Mouse (Mus musculus) hindbrain, embryonic 16.5 days (tissue): ENCODE results near the gene Arl3. TPM values are rescaled to one million over a fixed set of nuclear protein-coding genes. Genes with fewer than 3 reads are reported as not detected.
A peak's percentile ranks its signal among the peaks of the same experiment; 100 is the strongest.

ENCODE experiments used
- ATAC-seq: fragments of 200-750 bp; cut with Nextera tagmentation; 2 replicates; pipeline ENCODE4 v1.8.0; 2017; ENCODE audit warnings: moderate TSS enrichment, moderate library complexity
- H3K27ac ChIP-seq: fragments of 300-500 bp; sonication (generic); 2 replicates; pipeline ENCODE4 v1.5.1; 2014; ENCODE audit warnings: low read depth, mild to moderate bottlenecking, control low read depth, low read length, moderate library complexity
- H3K27me3 ChIP-seq: fragments of 300-500 bp; sonication (generic); replicated peaks from 2 replicates; pipeline ENCODE4 v1.6.1; 2014; ENCODE audit warnings: low read length; ENCODE audit not compliant: control insufficient read depth, insufficient read depth
- H3K36me3 ChIP-seq: fragments of 300-500 bp; sonication (generic); 2 replicates; pipeline ENCODE4 v1.6.1; 2014; ENCODE audit warnings: mild to moderate bottlenecking, low read length, moderate library complexity, mixed read lengths; ENCODE audit not compliant: control insufficient read depth, insufficient read depth
- H3K4me1 ChIP-seq: fragments of 300-500 bp; sonication (generic); 2 replicates; pipeline ENCODE4 v1.6.1; 2014; ENCODE audit warnings: low read depth, low read length; ENCODE audit not compliant: control insufficient read depth, insufficient read depth
- H3K4me2 ChIP-seq: fragments of 300-500 bp; sonication (generic); 2 replicates; pipeline ENCODE4 v1.6.1; 2014; ENCODE audit warnings: mild to moderate bottlenecking, low read length, control low read depth, moderate library complexity
- H3K4me3 ChIP-seq: fragments of 300-500 bp; sonication (generic); 2 replicates; pipeline ENCODE4 v1.5.1; 2014; ENCODE audit warnings: mild to moderate bottlenecking, low read length, control low read depth, moderate library complexity
- H3K9ac ChIP-seq: fragments of 300-500 bp; sonication (generic); 2 replicates; pipeline ENCODE4 v1.6.1; 2014; ENCODE audit warnings: low read depth, mild to moderate bottlenecking, control low read depth, low read length, moderate library complexity
- H3K9me3 ChIP-seq: fragments of 300-500 bp; sonication (generic); 2 replicates; pipeline ENCODE4 v1.6.1; 2014; ENCODE audit warnings: mild to moderate bottlenecking, low read length, moderate library complexity; ENCODE audit not compliant: control insufficient read depth
- WGBS: fragments of 180-500 bp; shearing (Covaris S2); extraction: QIAGEN DNeasy Blood & Tissue Kit; methylation state at CpG from one replicate; pipeline ENCODE4 v1.1.7; 2014; 5-methylcytosine and 5-hydroxymethylcytosine counted together
- polyA plus RNA-seq: library from polyadenylated mRNA; unstranded; fragments of >200 nt; fragmentation: Nextera tagmentation; extraction: Ambion mirVana; gene quantifications from 2 replicates; pipeline ENCODE4 v1.2.1, GENCODE M21; 2015

Arl3 gene
- 211 and 247 TPM in 2 replicates for polyA plus RNA-seq

DNA sequence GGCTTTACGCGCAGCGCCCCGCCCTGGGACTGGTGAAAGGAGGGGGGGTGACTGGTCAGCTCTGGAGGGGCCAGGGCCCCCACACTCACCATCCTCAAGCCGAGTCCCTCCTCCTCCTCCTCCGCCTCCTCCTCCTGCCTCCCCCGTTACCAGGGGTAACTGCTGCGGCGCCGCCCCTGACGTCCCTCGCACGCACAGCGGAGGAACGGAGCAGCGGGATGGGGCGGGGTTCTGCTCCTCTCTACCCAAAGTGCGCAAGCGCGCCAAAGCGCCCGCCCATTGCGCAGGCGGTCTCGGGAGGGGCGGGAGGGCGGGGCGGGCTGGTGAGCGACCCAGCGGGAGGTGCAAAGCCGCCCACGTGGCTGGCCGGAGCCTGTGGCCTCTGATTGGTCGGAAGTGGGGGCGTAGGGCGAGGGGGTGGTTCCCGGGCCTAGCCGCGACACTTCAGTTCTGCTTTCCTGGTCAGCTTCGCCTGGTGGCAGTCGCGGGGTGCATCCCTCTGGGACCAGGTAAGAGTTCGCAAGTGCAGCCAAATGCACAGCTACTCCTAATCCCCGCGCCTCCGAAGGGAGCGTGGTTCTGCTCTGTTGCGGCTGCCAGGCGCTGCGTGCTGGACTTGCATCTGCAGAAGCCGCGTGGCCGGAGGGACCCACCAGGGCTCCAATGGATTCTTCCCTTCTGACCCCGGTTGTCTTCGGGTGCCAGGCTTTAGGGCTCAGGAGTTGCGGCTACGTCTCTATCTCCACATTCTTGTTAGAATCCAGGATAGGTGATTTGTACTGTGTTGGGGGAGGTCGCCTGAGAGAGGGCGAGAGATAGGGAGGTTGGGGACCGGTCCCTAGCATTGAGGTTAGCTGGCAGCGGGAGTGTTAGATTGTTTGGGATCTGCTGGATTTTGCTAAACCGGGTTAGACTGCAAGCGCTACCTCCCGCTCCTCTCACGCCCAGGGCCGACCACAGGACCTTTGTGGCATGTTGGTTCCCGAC lies at the start of gene Arl3, which contains the start of gene Sfxn2:
TSS of gene Arl3 (minus strand) at position 248 of the 987 bp plus-strand sequence.
TSS of gene Sfxn2 (plus strand) at position 415 of the 987 bp plus-strand sequence.
- peak; percentile 97 for ATAC-seq
- H3K9me3 ChIP-seq, result no peaks in the 10 kb centered on the region
- peak within 1 kb of the TSS; percentile 74 for H3K4me3 ChIP-seq
- H3K36me3 ChIP-seq, result no peaks in the 10 kb centered on the region
- H3K27me3 ChIP-seq, result no peaks in the 10 kb centered on the region
- peak within 1 kb of the TSS; percentile 71 for H3K9ac ChIP-seq
- H3K27ac ChIP-seq, result peak within 1 kb of the TSS; percentile 77
- H3K4me1 ChIP-seq, result peaks cover 6% of the 10 kb centered on the region
- WGBS, result under 1% methylated on average over 57 of the region's 67 CpGs
- peak within 1 kb of the TSS; percentile 89 for H3K4me2 ChIP-seq

DNA sequence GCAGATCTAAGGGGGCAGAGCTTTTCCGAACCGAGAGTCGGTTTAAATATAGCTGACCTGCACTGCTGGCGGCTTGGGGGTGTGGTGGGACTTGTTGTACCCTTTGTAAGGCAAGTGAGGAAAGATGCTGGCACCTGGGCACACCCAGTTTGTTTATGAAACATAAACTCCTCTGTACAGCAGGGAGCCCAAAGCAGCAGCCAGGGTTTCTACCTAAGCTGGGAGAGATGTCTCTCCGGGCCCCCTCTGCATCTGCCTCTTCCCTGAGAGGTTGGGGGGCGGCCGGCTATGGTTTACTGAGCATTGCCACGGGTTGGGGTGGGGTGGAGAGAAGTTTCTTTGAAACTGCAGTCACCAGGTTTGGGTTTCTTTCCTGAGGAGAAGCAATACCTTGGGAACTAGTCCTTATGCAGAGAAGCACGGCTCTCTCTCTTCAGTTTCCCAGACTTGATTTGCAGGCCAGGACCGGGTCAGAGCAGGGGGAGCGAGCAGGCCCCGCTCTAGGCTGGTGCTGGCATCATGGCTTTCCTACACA lies 49.7 kb upstream of the Arl3 start:
- Histone ChIP-seq H3K9me3 (no peaks in the 10 kb centered on the region), H3K4me1 (peaks cover 46% of the 10 kb centered on the region), H3K4me2 (peak overlapping the region; percentile 43), H3K9ac (peak overlapping the region; percentile 19; the same call in 1 of the 2 replicates), H3K4me3 (no peak overlapping the region), H3K27ac (peak overlapping the region; percentile 39; the same call in 1 of the 2 replicates), H3K36me3 (no peaks in the 10 kb centered on the region), H3K27me3 (no peaks in the 10 kb centered on the region)
- ATAC-seq, result no peak
- 34% methylated on average over 12 of the region's 12 CpGs for WGBS

DNA sequence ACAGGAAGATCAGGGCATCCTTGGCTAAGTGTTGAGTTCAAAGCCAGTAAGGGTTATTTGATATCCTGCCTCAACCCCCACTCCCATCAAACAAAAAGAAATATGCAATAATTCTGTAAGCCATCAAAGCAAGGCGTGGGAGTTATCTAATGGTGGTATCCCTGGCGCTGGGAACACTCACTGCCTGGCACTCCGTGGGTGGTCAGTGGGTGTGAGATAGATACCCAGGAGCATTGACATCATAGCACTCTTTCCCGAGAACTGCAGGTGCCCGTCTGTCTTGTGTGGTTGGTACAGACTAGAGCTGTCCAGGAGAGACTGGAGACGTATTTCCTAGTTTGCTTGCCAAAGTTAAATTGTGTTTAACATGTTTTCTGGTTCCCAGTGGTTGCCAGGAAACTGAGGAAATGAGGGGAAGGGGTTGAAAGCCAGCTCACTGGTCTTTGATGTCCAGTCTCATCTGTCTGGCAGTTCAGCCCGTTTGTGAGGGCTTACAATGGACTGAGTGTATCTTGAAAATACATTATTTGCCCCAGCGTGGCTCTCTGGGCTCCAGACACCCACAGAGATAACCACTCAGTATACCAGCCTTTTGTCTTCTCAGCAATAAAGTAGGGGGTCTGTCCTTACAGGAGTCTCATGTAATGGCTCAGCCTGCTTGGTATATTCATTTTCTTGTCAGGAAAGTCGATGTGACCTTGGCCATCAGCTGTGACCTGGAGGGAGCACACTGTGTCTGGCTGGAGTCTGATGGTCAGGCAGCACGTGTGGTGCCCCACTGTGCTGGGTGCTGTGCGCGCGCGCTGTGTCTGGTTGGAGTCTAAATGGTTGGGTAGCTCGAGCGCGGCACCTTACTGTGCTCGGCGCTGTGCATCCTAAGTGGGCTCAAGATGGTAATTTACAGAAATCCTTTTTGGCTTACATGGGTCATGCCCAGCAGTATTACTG lies 48.5 kb upstream of the Arl3 start:
- Histone ChIP-seq H3K36me3 (no peaks in the 10 kb centered on the region), H3K4me3 (no peak overlapping the region), H3K27me3 (no peaks in the 10 kb centered on the region), H3K27ac (peak overlapping the region; percentile 55), H3K4me1 (peaks cover 46% of the 10 kb centered on the region), H3K9ac (no peak overlapping the region), H3K9me3 (no peaks in the 10 kb centered on the region), H3K4me2 (no peak overlapping the region)
- 46% methylated on average over 19 of the region's 19 CpGs for WGBS
- ATAC-seq, result peak; percentile 29; the same call in 1 of the 2 replicates

DNA sequence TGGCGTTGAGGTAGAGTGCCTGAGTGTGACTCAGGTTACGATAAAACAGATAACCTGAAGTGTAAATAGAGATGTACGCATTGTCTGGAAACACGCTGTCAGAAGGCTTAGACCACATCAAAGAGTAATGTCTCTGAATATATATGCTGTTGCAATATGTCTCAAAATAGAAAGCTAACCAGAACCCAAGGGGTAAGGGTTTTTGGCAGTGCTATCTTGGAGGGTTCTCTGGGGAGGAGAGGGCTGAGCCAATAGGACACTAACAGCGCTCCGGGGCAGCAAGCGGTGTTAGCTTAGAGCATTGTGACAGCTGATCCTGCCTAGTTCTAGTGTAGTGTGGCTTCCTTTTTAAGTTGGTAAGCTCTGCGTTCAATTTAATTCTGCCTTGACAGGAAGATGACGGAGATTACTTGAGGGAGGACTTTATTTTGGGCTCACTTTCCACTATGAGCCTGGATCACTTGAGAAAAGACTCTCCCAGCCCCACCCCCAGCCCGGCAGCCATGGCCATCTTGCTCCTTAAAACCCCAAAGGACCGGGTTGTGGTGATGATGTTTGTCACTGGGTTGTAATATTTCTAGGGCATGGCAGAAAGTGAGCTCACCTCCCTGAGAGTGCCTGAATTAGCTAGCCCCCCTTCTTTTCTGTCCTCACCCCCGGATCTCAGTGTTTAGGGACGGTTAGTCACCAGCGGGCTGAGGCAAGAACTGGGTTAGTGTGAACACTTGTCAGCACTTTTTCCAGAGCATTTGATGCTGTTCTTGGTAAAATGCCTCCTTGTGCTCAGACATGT lies 47.2 kb upstream of the Arl3 start:
- Histone ChIP-seq H3K4me2 (no peak overlapping the region), H3K36me3 (no peaks in the 10 kb centered on the region), H3K27ac (no peak overlapping the region), H3K9me3 (no peaks in the 10 kb centered on the region), H3K4me3 (no peak overlapping the region), H3K4me1 (peaks cover 46% of the 10 kb centered on the region), H3K27me3 (no peaks in the 10 kb centered on the region), H3K9ac (no peak overlapping the region)
- 72% methylated on average over 14 of the region's 14 CpGs for WGBS
- no peak for ATAC-seq

DNA sequence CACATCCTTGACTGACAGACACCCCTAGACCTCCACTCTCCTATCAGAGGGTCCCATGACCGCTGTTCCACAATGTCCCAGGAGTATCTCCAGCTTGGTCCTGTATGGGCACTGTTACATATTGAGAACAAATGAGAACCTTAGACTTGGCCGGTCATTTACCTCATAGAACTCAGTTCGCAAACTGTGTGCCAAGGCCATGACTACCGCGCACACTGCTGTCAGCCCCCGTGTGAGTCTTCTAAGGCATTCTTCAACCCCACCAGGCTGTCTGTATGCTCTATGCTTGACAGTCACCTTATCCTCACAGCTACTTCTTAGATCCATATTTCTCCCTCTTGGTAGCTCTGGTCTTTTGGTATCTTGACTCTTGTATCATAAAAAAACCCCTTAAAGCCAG lies 46.5 kb upstream of the Arl3 start:
- ATAC-seq, result no peak
- H3K36me3 ChIP-seq, result 0 out of 2 replicates have a peak, but pooled peaks cover under 1% of the 10 kb centered on the region
- H3K27ac ChIP-seq, result no peak overlapping the region
- no peaks in the 10 kb centered on the region for H3K9me3 ChIP-seq
- H3K27me3 ChIP-seq, result no peaks in the 10 kb centered on the region
- WGBS, result 93% methylated on average over 6 of the region's 6 CpGs
- no peak overlapping the region for H3K4me2 ChIP-seq
- H3K4me1 ChIP-seq, result peaks cover 46% of the 10 kb centered on the region
- H3K9ac ChIP-seq, result no peak overlapping the region
- no peak overlapping the region for H3K4me3 ChIP-seq

DNA sequence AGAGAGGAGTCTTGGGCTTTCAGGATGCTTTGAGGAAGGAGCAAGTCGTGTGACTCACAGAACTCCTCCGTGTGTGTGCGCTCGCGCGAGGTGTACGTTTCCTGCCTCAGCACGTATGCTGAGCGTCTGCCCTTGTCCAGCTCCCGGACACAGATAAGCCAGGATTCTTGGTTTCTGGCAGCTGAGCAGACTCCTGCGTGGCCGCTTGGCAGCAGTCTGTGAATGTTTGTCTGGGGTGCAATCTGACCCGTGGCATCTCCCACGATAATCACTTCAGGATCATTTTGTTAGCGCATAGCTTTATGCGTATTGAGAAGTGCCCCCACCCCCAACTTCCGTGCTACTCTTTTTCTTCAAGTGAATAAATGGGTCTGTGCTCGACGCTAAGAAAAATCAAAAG lies 46.0 kb upstream of the Arl3 start:
- no peak for ATAC-seq
- H3K4me2 ChIP-seq, result no peak overlapping the region
- H3K4me3 ChIP-seq, result no peak overlapping the region
- peaks cover 42% of the 10 kb centered on the region for H3K4me1 ChIP-seq
- H3K36me3 ChIP-seq, result 0 out of 2 replicates have a peak, but pooled peaks cover 3% of the 10 kb centered on the region
- 61% methylated on average over 19 of the region's 19 CpGs for WGBS
- no peaks in the 10 kb centered on the region for H3K27me3 ChIP-seq
- no peaks in the 10 kb centered on the region for H3K9me3 ChIP-seq
- H3K9ac ChIP-seq, result no peak overlapping the region
- no peak overlapping the region; the same call in 1 of the 2 replicates for H3K27ac ChIP-seq

DNA sequence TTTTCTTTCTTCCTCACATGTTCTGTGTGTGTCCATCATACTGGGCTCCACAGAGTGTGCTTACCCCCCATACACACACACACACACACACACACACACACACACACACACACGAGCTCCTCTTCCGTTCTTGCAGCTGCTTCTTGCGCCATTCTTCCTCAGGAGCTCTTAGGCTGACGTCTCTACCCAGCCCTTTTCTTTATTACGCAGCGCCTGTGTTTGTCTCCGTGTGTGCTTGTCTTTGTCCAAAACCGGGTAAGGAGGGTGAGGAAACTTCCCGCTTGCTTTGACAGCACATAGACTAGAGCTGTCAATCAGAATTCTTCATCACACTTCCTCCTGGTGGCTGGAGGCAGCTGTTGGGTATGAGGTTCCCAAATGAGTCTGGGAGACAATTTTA lies 45.3 kb upstream of the Arl3 start:
- Histone ChIP-seq H3K4me3 (no peak overlapping the region), H3K27me3 (no peaks in the 10 kb centered on the region), H3K9ac (no peak overlapping the region), H3K4me1 (peaks cover 35% of the 10 kb centered on the region), H3K9me3 (no peaks in the 10 kb centered on the region), H3K27ac (no peak overlapping the region), H3K36me3 (0 out of 2 replicates have a peak, but pooled peaks cover 3% of the 10 kb centered on the region), H3K4me2 (no peak overlapping the region)
- 43% methylated on average over 9 of the region's 9 CpGs for WGBS
- ATAC-seq, result no peak

DNA sequence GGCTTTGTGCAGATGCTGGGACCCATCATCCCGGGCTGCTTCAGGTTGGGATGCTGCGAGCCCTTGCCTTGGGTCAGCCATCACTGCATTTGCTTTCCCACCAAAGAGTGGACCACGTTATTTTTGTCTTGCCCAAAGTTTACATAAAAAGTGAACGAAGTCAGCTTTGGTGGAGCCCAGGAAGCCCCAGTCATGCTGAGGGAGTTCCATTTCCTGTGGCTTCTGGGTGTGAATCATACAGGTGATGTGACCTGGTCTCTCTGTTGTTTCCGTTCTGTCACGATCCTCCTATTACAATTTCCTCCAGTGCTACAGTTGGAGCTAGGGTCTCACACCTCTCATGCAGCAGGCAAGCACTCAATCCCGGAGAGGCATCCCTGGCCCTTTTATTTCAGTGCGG lies 44.4 kb upstream of the Arl3 start:
- no peaks in the 10 kb centered on the region for H3K27me3 ChIP-seq
- no peak overlapping the region for H3K4me2 ChIP-seq
- no peak overlapping the region for H3K27ac ChIP-seq
- no peak for ATAC-seq
- 0 out of 2 replicates have a peak, but pooled peaks cover 3% of the 10 kb centered on the region for H3K36me3 ChIP-seq
- no peak overlapping the region for H3K4me3 ChIP-seq
- WGBS, result 89% methylated on average over 8 of the region's 8 CpGs
- no peak overlapping the region for H3K9ac ChIP-seq
- no peaks in the 10 kb centered on the region for H3K9me3 ChIP-seq
- peaks cover 26% of the 10 kb centered on the region for H3K4me1 ChIP-seq
